Mouse (Mus musculus): Measurements from ENCODE around the gene Fgfr2.

Fgfr2 gene

GRCm38 (mm10) chr7:132742912-132743311 lies 380.2 kb downstream of the Fgfr2 start:
- no peak for DNase-seq

DNA sequence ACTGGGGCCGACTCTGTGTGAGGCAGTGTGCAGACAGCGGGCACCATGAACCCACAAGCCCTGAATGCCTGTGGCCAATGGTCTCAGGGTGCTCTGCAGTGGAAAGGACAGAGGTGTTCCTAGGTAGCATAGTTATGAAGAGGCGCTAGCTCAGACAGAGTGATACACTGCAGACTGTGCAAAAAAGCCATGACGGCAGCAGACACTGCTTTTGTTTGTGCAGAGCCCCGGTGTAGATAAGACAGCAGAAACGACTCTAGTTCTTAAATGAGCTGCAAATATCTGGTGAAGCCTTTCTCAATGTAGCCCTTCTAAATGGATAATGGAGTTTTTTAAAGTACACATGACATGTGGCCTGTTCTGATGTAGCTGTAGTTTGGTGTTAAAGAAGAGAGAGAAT lies 383.3 kb downstream of the Fgfr2 start:
- no peak for DNase-seq

GRCm38 (mm10) chr7:132738844-132739243 lies 384.3 kb downstream of the Fgfr2 start:
- DNase-seq: no peak

DNA sequence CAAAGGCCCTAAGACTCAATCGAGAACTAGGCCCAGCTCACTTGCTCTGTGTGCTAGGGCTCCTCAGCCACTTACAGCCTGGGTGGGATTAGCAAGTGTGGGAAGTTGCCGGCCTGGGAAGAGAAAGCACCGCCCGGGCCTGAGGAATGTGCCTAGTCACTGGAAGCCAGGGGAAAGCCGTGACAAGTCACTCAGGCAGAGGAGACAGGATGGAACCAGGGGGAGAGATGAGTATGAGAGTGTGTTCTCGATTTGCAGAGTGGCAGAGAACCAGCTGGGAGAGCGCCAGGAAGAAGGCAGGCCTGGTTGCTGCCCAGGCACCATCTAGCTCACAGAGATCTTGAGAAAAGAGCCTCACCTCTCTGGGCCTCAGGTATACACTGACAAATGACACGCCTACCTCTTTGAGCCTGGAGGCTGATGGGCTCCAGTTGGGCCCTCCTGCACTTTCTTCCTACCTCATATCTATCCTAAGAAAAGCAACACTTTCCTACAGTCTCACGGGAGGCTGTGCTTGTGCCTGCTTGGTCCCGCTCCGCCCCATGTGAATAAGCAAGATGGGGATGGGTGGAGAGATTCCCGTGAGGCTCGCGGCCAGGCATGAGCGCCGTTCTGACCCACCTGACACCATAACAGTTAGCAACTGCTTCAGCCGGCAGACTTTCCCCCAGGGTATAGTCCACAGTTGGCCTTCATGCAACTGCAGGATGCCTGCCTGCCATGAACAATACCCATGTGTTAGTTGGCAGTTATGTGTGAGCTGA lies 386.9 kb downstream of the Fgfr2 start:
- DNase-seq: peak; percentile 72

DNA sequence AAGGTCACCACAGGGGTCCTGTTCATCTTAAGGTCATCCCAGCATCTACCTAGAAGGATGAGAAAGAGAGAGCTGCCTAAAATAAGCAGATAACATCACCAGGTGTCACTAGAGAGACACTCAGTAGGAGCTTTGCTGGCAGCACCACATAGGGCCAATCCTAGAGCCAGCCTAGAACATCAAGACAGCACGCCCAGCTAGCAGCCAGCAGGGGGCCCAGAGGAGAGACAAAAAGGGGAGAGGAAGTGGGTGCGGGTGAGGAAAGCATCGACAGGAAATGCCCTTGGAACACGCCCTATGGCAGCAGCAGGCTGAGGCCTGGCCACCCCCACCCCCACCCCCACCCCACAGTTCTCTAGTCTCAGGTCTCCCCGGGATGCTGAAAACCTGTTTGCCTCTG lies 388.0 kb downstream of the Fgfr2 start:
- DNase-seq: peak; percentile 61

DNA sequence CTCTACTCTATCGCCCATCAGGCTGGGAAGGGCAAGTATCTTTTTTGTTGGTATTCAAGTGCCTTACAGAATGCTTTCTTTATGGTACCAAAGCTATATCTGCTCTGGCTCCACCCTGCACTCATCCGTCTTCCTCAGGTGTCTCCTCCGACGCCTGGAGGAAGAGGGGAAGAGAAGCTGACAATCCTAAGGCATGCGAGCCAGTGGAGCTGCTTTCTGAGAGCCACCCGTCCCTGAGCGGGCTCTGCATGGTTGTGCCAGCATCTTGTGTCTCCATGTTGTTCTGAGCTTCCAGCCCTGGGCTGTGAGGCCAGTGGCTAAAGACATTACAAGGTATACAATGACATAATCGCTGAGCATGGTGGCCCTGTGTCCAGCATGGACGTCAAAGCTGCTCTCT lies 388.9 kb downstream of the Fgfr2 start:
- DNase-seq: no peak

- DNase-seq: peak; percentile 49
Measured at GRCm38 (mm10) chr7:132733521-132733920, 389.6 kb downstream of the Fgfr2 start.

DNA sequence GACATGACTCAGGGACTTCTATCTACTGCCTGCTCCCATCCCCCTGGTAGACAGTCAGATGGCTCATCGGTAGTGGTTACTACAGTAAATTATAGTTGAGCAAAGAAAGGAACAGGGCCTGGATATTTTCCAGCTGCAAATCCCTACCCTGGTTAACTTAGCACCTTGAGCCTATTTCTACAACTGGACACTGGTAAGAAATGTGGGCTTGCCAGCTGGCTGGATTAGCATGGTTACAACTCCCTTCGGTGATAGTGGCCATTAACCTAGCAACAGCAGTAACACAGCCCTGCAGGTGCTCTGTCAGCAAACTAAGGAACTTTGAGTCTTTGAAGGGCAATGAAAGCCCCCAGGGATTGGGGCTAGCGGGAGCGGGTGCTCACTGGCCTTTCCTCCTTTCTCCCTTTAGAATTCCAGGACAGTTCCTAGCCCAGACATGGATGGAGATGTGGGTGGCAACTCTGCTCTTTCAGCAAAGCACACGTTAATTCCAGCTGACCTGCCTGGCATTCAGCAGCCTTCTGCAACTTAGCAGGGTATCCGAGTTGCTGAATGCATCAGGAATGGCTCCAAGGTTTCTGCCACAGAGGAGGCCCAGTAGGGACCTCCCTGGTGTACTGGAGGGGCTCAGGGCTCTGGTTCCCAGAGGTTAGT lies 390.9 kb downstream of the Fgfr2 start:
- DNase-seq: peak; percentile 43

DNA sequence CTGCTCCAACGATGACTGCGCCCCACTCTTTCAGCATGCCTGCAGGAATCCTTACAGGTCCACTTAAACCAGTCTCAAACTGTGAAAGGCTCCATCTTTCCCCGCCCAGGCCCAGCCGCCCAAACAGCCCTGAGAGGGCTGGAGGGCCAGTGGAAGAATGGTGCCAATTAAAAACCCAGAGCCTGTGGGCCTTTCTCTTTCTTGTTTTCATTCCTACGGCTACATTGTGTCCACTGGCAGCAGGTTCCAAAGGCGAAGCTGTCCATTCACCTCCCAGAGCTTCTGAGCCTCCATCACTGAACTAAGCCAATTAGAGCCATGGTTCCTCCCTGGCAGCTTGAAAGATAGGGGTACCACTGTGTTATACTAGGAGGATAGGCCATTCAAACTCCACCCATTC lies 391.6 kb downstream of the Fgfr2 start:
- no peak for DNase-seq

DNA sequence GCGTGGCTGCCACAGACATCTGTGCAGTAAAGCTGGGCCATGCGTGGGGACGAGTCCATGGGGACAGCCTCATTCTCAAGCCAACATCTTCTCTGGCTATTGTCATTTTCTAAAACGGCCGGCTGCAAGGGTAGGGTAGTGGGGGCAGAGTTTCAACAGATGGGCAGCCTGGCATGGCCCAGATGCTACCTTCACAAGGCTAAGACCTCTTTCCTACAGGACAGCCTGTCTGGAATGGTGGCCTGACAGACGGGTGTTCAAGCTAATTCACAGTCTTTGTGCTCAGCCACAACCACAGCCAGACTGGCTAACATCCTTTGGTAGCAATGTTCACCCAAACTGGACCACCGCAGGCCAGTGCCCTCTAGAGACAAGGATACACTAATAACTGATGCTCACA lies 392.6 kb downstream of the Fgfr2 start:
- DNase-seq: no peak

DNA sequence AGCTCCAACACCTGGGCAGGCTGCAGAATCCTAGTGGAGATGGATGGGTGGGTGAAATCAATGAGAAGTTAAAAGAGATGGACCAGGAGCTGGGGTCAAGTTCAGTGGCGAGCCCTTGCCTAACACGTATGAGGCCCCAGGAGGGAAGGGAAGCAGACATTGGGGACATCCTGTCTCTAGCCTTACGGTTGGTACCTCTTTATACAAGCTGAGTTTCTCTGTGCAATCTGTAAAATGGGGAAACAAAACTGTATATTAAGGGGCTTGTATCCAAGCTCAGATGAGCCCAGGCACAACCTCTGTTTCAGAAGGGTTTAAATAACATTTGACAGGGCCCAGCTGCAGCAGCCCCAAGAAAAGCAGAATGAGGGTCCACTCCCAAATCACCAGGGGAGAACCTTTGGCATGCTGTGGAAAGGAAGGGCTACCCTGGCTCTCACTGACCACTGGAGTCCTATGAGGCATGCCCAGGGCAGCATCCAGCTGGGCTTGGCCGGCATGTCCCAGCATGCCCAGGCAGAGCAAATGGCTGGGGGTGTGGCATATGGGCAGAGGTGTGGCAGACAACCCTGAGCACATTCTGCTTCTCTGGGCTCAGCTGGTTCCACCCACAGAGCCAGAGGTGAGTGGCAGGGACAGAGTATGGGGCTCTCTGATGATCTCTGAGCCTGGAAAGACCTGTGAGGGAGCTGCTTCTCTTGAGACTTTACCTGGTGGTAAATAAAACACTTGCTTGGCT lies 393.9 kb downstream of the Fgfr2 start:
- DNase-seq: peak; percentile 62

GRCm38 (mm10) chr7:132726106-132726861 lies 396.9 kb downstream of the Fgfr2 start:
- no peak for DNase-seq

GRCm38 (mm10) chr7:132724501-132725062 lies 398.6 kb downstream of the Fgfr2 start:
- peak; percentile 51 for DNase-seq

DNA sequence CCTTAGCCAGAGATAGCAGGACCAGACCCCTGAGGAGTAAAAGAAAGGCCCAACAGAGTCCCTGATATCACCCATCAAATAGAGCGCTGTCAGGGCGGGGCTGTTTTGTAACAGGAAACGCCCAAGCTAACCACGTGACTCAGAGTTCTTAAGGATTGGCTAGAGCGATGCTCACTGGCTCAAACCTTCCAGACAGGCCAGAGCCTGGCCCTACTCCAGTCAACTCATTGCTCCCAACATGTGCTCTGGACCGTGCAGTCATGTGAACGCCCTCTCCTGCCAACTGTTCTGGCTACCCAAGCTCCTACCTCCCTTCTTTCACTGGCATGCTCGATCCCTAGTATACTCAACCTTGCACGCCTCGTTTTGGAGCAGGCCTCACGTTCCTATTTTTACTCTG lies 399.2 kb downstream of the Fgfr2 start:
- DNase-seq: peak; percentile 93

DNA sequence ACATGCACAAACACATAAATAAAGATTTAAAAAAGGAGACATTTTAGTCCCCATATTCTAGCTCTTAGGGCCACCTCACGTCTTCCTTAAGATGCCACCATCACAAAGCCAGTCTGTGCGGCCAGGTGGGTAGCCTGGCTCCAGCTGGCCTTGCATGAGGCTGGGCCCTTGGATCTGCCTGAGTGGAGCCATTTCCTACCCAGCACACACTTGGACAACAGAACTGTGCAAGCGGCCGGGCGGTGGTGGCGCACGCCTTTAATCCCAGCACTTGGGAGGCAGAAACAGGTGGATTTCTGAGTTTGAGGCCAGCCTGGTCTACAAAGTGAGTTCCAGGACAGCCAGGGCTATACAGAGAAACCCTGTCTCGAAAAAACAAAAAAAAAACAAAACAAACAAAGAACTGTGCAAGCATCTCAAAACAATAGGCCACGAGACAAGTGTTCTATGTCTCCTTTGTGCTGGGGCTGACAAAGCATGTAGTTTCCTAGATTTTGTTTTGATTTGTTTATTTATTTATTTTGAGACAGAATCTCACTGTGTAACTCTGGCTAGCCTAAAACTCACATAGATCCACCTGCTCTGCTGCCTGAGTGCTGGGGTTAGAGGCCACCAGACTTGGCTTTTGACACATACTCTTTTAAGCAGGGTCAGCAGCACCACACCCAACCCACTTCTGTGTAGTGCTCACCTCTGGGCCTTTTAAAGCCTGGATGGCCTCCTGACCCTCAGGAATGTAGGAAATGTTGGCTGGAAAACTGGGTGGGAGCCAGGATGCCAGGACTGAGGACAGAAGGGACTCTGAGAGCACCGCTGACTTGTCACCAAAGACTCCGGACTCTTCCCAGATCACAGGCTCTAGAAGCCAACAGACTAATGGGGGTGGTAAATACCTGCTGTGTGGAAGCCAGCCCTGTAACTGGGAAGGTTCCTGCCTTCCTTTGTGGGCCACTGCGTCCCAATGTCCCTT lies 400.5 kb downstream of the Fgfr2 start:
- DNase-seq: peak; percentile 68

DNA sequence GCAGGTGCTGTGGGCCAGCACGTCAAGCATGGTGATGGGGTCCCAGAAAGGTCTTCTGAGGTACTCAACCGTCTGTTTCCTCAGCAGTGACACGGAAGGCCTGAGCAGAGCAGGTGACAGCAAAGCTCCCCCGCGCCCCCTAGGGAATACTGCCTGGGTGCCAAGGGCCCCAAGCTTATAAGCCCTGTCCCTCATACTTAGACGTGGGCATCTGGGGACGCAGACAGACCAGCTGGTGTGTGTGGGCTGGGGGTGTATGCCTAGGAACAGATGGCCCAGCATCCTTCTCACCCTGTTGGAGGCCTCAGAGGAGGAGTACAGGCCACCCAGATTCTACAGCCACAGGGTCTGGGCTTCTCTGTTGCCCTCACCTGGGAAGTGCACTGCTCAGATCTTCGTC lies 402.6 kb downstream of the Fgfr2 start:
- DNase-seq: no peak

GRCm38 (mm10) chr7:132719570-132719969 lies 403.6 kb downstream of the Fgfr2 start:
- DNase-seq: no peak

- no peak for DNase-seq
Measured at GRCm38 (mm10) chr7:132715259-132715658, 407.9 kb downstream of the Fgfr2 start.

DNA sequence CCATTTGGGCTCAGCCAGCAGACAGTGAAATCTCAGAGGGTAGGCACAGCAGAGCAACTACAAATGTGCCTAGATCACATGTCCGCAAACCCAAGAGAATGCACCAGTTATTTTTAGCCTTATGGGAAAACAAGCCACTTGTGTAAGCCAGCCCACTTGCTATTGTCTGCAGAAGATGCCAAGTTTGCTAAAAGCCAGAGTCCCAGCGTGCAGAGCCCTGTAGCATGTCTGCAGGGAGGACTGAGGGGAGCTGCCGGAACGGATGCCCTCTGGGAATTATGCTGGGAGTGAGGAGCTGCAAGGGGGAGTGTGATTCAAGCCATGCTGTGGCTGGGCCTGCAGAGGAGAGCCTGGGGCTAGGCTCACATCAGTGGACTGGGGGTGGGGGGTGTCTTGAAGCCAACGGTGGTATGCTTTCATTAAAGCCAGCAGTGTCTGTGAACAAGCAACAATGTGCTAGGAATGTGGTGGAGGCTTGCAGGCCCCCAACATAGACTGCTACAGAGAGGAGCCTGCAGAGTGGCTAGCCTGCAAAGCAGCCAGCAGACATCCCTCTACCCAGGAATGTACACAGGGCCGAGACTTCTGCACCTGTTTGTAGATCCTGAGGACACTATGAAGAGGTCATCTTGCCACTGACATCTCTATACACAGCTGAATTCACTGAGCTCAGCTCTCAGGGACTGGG lies 408.8 kb downstream of the Fgfr2 start:
- DNase-seq: no peak

GRCm38 (mm10) chr7:132713483-132714126 lies 409.5 kb downstream of the Fgfr2 start:
- DNase-seq: peak; percentile 64

Measured in kidney, adult 18-20 months (tissue).